Mouse (Mus musculus): Measurements from ENCODE around the gene Olfr96. TPM values are rescaled to one million over a fixed set of nuclear protein-coding genes. Genes with fewer than 3 reads are reported as not detected.

Gene Olfr96
- polyA plus RNA-seq (2017; shearing (Covaris generic)) = not detected

GRCm38 (mm10) chr17:37219846-37220245 is at the start of gene Olfr96:
TSS of gene Olfr96 (plus strand) at chr17:37220146.

DNA sequence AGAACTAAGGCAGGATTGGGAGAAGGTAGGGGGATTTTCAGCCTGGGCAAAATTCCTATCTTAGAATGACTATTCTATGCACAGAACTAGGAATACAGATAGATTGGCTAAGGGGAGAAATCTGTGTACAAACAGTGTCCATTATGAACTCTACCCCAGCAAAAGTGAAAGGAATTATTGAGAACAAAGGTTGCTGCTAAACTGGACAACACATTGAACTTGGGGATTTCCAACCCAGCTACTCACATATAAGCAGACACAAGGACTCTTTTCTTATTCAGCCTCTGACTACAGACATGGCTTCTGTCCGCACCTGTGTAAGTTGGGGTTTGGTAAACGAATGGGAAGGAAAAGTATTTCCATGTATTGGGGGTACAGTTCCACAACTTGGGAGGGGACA is 26.3 kb upstream of the Olfr96 start, which contains the start of gene Ubd:
Gene Ubd, plus strand, starts transcription at position 237 of the 400 bp plus-strand sequence.

DNA sequence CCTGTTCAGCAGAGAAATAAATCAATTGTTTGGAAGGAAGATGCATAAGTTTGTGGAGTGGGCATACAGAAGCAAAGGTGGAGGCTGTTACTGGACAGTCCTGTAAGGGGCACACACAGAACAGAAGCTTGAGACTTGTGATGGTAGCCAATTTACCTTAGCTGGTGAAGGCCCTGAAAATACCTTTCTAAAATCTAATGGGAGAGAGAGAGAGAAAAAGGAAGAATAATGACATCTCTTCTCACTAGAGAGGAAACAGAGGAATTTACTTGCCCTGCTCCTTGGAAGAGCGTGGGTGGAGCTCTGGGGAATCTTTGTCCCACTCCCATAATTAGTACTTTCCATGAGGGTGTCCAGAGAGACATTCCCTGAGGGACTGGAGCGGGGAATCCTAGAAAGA is 19.1 kb upstream of the Olfr96 start, which contains the start of gene Olfr94:
Gene Olfr94, minus strand, starts transcription at position 101 of the 400 bp plus-strand sequence.

GRCm38 (mm10) chr17:37213018-37213417 is 6.9 kb upstream of the Olfr96 start, which contains the start of gene Olfr95:
TSS of gene Olfr95 (minus strand) at chr17:37213118.

GRCm38 (mm10) chr17:37237230-37237629 is 17.3 kb downstream of the Olfr96 start, which contains the start of gene Olfr97:
TSS of gene Olfr97 (minus strand) at chr17:37237330.

DNA sequence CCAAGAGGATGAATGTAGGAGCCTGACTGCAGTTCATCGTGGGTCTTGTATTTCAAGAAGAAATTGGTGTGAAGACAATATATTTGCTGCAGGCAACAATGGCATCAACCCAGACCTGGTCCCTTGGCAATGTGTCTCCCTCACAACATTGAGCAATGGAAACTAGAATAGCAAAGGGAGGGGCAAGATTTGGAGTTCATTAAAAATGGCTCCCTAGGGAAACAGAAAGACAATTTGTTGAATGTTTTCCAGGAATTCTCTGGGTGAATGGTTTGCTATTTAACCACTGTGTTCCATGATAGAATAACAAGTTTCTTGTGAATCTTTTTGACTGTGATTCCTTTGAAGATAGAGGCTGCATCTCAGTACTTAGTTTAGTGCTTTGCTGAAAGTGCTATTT is 43.7 kb downstream of the Olfr96 start, which contains the start of gene Olfr98:
Gene Olfr98, minus strand, starts transcription at position 124 of the 400 bp plus-strand sequence.

DNA sequence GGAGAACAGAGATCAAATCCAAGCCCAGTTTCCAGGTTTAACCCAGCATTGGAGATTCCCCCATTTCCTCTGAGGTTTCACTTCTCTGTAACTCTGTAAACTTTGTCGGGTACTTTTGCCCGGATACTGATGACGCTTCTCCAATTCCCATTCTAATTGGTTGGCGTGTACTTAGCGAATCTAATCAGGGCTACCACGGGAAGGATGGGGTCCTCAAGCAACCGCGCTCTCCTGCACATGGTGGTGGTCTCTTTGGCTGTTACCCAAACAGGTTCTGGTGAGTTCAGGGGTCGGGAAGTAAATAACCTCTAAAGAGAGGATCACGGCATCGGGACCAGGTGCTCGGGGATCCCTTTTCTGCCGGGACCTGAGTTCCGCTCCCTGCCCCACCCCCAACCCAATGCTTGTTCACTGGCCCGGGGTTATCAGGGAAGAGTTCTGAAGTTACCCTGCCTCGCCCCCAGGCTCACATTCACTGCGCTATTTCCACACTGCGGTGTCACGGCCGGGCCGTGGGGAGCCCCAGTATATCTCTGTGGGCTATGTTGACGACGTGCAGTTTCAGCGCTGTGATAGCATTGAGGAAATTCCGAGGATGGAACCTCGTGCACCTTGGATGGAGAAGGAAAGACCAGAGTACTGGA is 50.2 kb downstream of the Olfr96 start, which contains the start of gene H2-M3:
Gene H2-M3, plus strand, starts transcription at position 163 of the 644 bp plus-strand sequence.

Other genes starting within 250 kb of the Olfr96 start
- not detected for gene 2410137M14Rik, start 238.9 kb upstream of the Olfr96 start, polyA plus RNA-seq (2017; shearing (Covaris generic))
- 0.54 TPM for gene H2-M5, start 230.6 kb upstream of the Olfr96 start, polyA plus RNA-seq (2017; shearing (Covaris generic))
- not detected for gene Zfp57, start 219.0 kb upstream of the Olfr96 start, polyA plus RNA-seq (2017; shearing (Covaris generic))
- gene Mog, start 196.7 kb upstream of the Olfr96 start, polyA plus RNA-seq (2017; shearing (Covaris generic)) = not detected
- 10.6 TPM for gene Gabbr1, start 174.2 kb upstream of the Olfr96 start, polyA plus RNA-seq (2017; shearing (Covaris generic))
- gene Olfr90, start 131.6 kb upstream of the Olfr96 start, polyA plus RNA-seq (2017; shearing (Covaris generic)) = not detected
- not detected for gene Olfr91, start 121.9 kb upstream of the Olfr96 start, polyA plus RNA-seq (2017; shearing (Covaris generic))
- not detected for gene Olfr92, start 100.1 kb upstream of the Olfr96 start, polyA plus RNA-seq (2017; shearing (Covaris generic))
- gene Olfr93, start 58.7 kb upstream of the Olfr96 start, polyA plus RNA-seq (2017; shearing (Covaris generic)) = not detected
- 0.95 TPM for gene Ubd, start 26.3 kb upstream of the Olfr96 start, polyA plus RNA-seq (2017; shearing (Covaris generic))
- gene Olfr94, start 19.2 kb upstream of the Olfr96 start, polyA plus RNA-seq (2017; shearing (Covaris generic)) = not detected
- gene Olfr95, start 7.0 kb upstream of the Olfr96 start, polyA plus RNA-seq (2017; shearing (Covaris generic)) = not detected
- gene Olfr97, start 17.2 kb downstream of the Olfr96 start, polyA plus RNA-seq (2017; shearing (Covaris generic)) = not detected
- gene Olfr98, start 43.6 kb downstream of the Olfr96 start, polyA plus RNA-seq (2017; shearing (Covaris generic)) = not detected
- 143 TPM for gene H2-M3, start 50.1 kb downstream of the Olfr96 start, polyA plus RNA-seq (2017; shearing (Covaris generic))
- 4.3 TPM for gene Olfr99, start 63.3 kb downstream of the Olfr96 start, polyA plus RNA-seq (2017; shearing (Covaris generic))
- not detected for gene Olfr101, start 84.2 kb downstream of the Olfr96 start, polyA plus RNA-seq (2017; shearing (Covaris generic))
- not detected for gene Olfr102, start 96.9 kb downstream of the Olfr96 start, polyA plus RNA-seq (2017; shearing (Covaris generic))
- gene Olfr103, start 119.6 kb downstream of the Olfr96 start, polyA plus RNA-seq (2017; shearing (Covaris generic)) = not detected
- gene Olfr104-ps, start 139.4 kb downstream of the Olfr96 start, polyA plus RNA-seq (2017; shearing (Covaris generic)) = not detected
- gene Olfr105-ps, start 158.9 kb downstream of the Olfr96 start, polyA plus RNA-seq (2017; shearing (Covaris generic)) = not detected
- gene Olfr106-ps, start 170.2 kb downstream of the Olfr96 start, polyA plus RNA-seq (2017; shearing (Covaris generic)) = not detected
- gene Olfr107, start 179.1 kb downstream of the Olfr96 start, polyA plus RNA-seq (2017; shearing (Covaris generic)) = 0.09 TPM
- gene Olfr108, start 225.3 kb downstream of the Olfr96 start, polyA plus RNA-seq (2017; shearing (Covaris generic)) = not detected
- not detected for gene Olfr109, start 238.8 kb downstream of the Olfr96 start, polyA plus RNA-seq (2017; shearing (Covaris generic))